ENCODE assay signal across 13 mouse cellular contexts in genomic region chr1:63369561-63369960, GRCm38 (mm10).
"Had no signal": no experiment of that assay in that cellular context is flagged by ENCODE, and none has a peak within 500 bp of the region (broad histone marks: within the 10 kb centered on the region; RNA-seq: fewer than 3 reads in every experiment).

No protein-coding gene starts in this region.

- H3K27ac ChIP-seq: kidney, postnatal 0 days; limb, embryonic 15.5 days; liver, embryonic 12.5 days; midbrain, embryonic 10.5 days had no signal

- H3K9ac ChIP-seq: limb, embryonic 15.5 days; liver, embryonic 12.5 days; lung, embryonic 14.5 days had no signal

- H3K27me3 ChIP-seq: limb, embryonic 15.5 days; liver, embryonic 12.5 days had no signal

- ATAC-seq: liver, embryonic 12.5 days; midbrain, embryonic 16.5 days had no signal

- H3K4me1 ChIP-seq: limb, embryonic 15.5 days; liver, embryonic 12.5 days had no signal

- H3K4me3 ChIP-seq: limb, embryonic 15.5 days; liver, embryonic 12.5 days; midbrain, embryonic 10.5 days had no signal

- H3K9me3 ChIP-seq: limb, embryonic 15.5 days; liver, embryonic 12.5 days had no signal

- H3K36me3 ChIP-seq: limb, embryonic 15.5 days; liver, embryonic 12.5 days; midbrain, embryonic 10.5 days had no signal

- H3K4me2 ChIP-seq: limb, embryonic 15.5 days; liver, embryonic 12.5 days; lung, embryonic 14.5 days had no signal

- DNase-seq: kidney, adult 9 months; kidney, postnatal 36 days; layer of hippocampus, adult 9-11 months; layer of hippocampus, postnatal 36 days; lung, embryonic 14.5 days; lung, postnatal 10 days; lung, postnatal 4 days; thymus, postnatal 4 days had no signal
